Mouse (Mus musculus) MEL (cell line): ENCODE results near the gene Oxct1.

Experiments
- BHLHE40 ChIP-seq: IDR thresholded peaks from 2 replicates; pipeline ENCODE4 v1.6.1; 2012; ENCODE audit warnings: low read depth, mild to moderate bottlenecking, inconsistent platforms, low read length, improper control_type of control experiment, borderline replicate concordance
- CTCF ChIP-seq, 3 experiments: IDR thresholded peaks in 2 of 3; conservative IDR thresholded peaks in 1 of 3; 2 replicates each; pipeline ENCODE4 v1.5.1; 2011 to 2012; ENCODE audit warnings: low read length in 3 of 3, low read depth in 2 of 3, mild to moderate bottlenecking in 2 of 3, improper control_type of control experiment in 1 of 3, inconsistent platforms in 1 of 3, mixed read lengths in 1 of 3, moderate library complexity in 1 of 3; ENCODE audit not compliant: control insufficient read depth in 1 of 3, insufficient read depth in 1 of 3, poor library complexity in 1 of 3, severe bottlenecking in 1 of 3
- ELF1 ChIP-seq: IDR thresholded peaks from 2 replicates; pipeline ENCODE4 v1.6.1; 2014; ENCODE audit warnings: low read depth, mild to moderate bottlenecking, inconsistent platforms, low read length, improper control_type of control experiment, moderate library complexity
- GABPA ChIP-seq: IDR thresholded peaks from 2 replicates; pipeline ENCODE4 v1.6.1; 2012; ENCODE audit warnings: low read depth, mild to moderate bottlenecking, inconsistent platforms, low read length, improper control_type of control experiment, moderate library complexity
- MXI1 ChIP-seq: IDR thresholded peaks from 2 replicates; pipeline ENCODE4 v1.6.1; 2011; ENCODE audit warnings: mild to moderate bottlenecking, low read depth, low read length, improper control_type of control experiment
- NRF1 ChIP-seq: IDR thresholded peaks from 2 replicates; pipeline ENCODE4 v1.6.1; 2014; ENCODE audit warnings: low read depth, mild to moderate bottlenecking, inconsistent platforms, low read length, improper control_type of control experiment, moderate library complexity; ENCODE audit not compliant: poor library complexity, insufficient read depth, severe bottlenecking
- POLR2A ChIP-seq, 2 experiments: IDR thresholded peaks; 2 replicates each; pipeline ENCODE4 v1.6.1; 2011 to 2012; ENCODE audit warnings: low read length in 2 of 2, mild to moderate bottlenecking in 2 of 2, control low read depth in 1 of 2, improper control_type of control experiment in 1 of 2, low read depth in 1 of 2, moderate library complexity in 1 of 2; ENCODE audit not compliant: control insufficient read depth in 1 of 2, insufficient read depth in 1 of 2, poor library complexity in 1 of 2
- POLR2AphosphoS5 ChIP-seq: IDR thresholded peaks from 2 replicates; pipeline ENCODE4 v1.6.1; 2012; ENCODE audit warnings: low read depth, borderline replicate concordance, mild to moderate bottlenecking, inconsistent platforms, low read length, moderate library complexity, mixed read lengths
- RAD21 ChIP-seq: IDR thresholded peaks from 2 replicates; pipeline ENCODE4 v1.6.1; 2011; ENCODE audit warnings: mild to moderate bottlenecking, low read depth, low read length, improper control_type of control experiment
- RCOR1 ChIP-seq: IDR thresholded peaks from 2 replicates; pipeline ENCODE4 v1.6.1; 2012; ENCODE audit warnings: low read depth, mild to moderate bottlenecking, inconsistent platforms, low read length, improper control_type of control experiment
- TBP ChIP-seq: IDR thresholded peaks from 2 replicates; pipeline ENCODE4 v1.8.0; 2011; ENCODE audit warnings: low read depth, low read length, improper control_type of control experiment
- USF1 ChIP-seq: IDR thresholded peaks from 2 replicates; pipeline ENCODE4 v1.6.1; 2014; ENCODE audit warnings: low read depth, mild to moderate bottlenecking, inconsistent platforms, low read length, improper control_type of control experiment, moderate library complexity
- USF2 ChIP-seq, 2 experiments: IDR thresholded peaks; 2 replicates each; pipeline ENCODE4 v1.6.1; 2011 to 2012; ENCODE audit warnings: improper control_type of control experiment in 2 of 2, low read length in 2 of 2, borderline replicate concordance in 1 of 2, inconsistent platforms in 1 of 2, low read depth in 1 of 2, mild to moderate bottlenecking in 1 of 2; ENCODE audit not compliant: insufficient read depth in 1 of 2

DNA sequence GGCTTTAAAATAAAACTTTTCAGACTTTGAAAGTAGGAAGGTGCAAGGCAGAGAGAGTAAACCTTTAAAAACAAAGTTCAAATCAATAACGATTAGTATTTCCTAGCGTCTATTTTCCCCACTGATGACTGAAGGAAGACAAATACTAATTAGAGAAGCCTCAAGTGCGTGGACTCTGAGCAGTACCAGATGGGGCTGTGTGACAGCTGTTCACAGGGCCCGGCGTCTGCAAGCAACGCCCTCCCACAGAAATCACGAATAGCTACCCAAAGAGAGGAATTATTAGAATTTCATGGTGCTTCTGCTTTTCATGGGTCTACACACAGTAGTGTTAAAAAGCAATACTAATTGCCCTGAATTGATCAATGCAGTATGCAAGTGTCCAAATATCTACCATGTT, 61.7 kb downstream of the Oxct1 start:
- TF ChIP-seq USF2 (IDR thresholded peaks at IDR 0.05; ENCODE audit: borderline replicate concordance in 1 of 2, insufficient read depth in 1 of 2, low read depth in 1 of 2, low read length in 2 of 2) (no peak), CTCF (IDR thresholded peaks at IDR 0.05 in 2 of 3, conservative IDR thresholded peaks at IDR 0.05 in 1 of 3; ENCODE audit: control insufficient read depth in 1 of 3, insufficient read depth in 1 of 3, low read depth in 2 of 3, low read length in 3 of 3, poor library complexity in 1 of 3, severe bottlenecking in 1 of 3) (no peak), ELF1 (no peak), MXI1 (no peak), GABPA (no peak), RAD21 (no peak), BHLHE40 (no peak), POLR2AphosphoS5 (no peak), TBP (no peak), NRF1 (no peak), POLR2A (IDR thresholded peaks at IDR 0.05; ENCODE audit: control insufficient read depth in 1 of 2, insufficient read depth in 1 of 2, low read depth in 1 of 2, low read length in 2 of 2, poor library complexity in 1 of 2) (no peak), USF1 (no peak), RCOR1 (no peak)
